Mouse (Mus musculus) heart, adult 2 months (tissue): ENCODE data around the gene Atg4a.

ENCODE experiments used
- CTCF ChIP-seq: fragments of 200-600 bp; IDR thresholded peaks from 2 replicates; pipeline ENCODE4 v1.8.1; 2022; ENCODE audit warnings: antibody characterized with exemption, mild to moderate bottlenecking, moderate library complexity
- POLR2A ChIP-seq: fragments of 200-500 bp; IDR thresholded peaks from 2 replicates; pipeline ENCODE4 v1.6.1; 2011; ENCODE audit warnings: mild to moderate bottlenecking, low read depth, low read length, control low read depth; ENCODE audit not compliant: insufficient read depth

GRCm38 (mm10) chrX:140978943-140979342 is 22.2 kb downstream of the Atg4a start:
- TF ChIP-seq CTCF, result no peak
- TF ChIP-seq POLR2A, result no peak
